Mouse (Mus musculus) layer of hippocampus, postnatal 25 days (tissue): ENCODE measurements at regions not wholly inside any gene's neighbourhood (a gene's known extent, or its start where the extent isn't known, plus 50 kb on each side); places are given as distances from the start of the nearest gene placed in this dataset.

Experiments used
- DNase-seq, 2 experiments: peaks; one replicate each; pipeline ENCODE4 v3.0.0; 2022; ENCODE audit warnings: mixed read lengths in 2 of 2, low spot score in 1 of 2; ENCODE audit errors: extremely low spot score in 1 of 2

DNA sequence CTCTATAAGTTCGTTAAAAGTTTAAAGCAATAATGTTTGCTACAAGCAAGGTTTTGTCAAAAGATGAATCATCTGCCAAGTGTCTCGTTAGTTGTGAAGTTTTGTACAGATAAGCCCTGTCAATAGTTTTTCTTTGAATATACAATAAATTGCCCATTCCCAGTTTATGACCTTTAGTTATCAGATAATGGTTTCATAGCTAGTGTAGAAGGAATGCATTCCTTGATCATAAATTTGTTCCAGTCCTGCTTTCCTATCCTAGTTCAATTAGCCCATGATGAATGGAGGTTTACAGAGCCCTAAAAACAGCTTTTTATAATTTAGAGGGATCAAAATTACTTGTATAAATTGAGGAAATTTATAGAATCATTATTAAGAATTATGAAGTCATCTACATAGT, 62.5 kb upstream of the Lrch2 start:
- no peak for DNase-seq

DNA sequence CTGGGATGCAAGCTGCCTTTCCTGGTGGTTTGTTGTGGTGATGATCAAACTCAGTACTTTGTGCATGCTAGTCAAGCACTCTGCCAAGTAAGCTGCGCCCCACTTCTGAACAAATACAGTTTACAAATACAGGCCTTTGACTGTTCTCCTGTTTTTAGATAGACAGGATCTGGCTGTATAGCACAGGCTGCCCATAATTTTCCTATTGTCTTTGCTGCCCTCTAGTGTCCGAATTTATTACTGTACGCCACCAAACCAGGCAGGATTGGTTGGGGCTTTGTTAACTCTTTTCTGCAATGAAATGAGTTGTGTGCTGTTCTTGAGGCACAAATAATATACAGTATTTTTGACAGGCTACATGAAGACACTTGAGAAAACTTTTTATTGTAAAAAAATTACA, 54.8 kb upstream of the Lrch2 start:
- DNase-seq, result peak; percentile 35 to 74
